Mouse (Mus musculus): ENCODE measurements around the gene Cntnap5b. TPM values are rescaled to one million over a fixed set of nuclear protein-coding genes. Genes with fewer than 3 reads are reported as not detected.

The Cntnap5b gene
- polyA plus RNA-seq, 1 experiment from 2014 or later: not detected

- Histone ChIP-seq H3K4me1 (replicated peaks; ENCODE audit: control insufficient read depth, insufficient read depth, low read length) (no peaks in the 10 kb centered on the region), H3K4me3 (ENCODE audit: low read depth, low read length) (no peak overlapping the region), H3K27ac (ENCODE audit: low read depth, low read length) (no peak overlapping the region), H3K36me3 (ENCODE audit: control insufficient read depth, insufficient read depth, low read length) (no peaks in the 10 kb centered on the region), H3K4me2 (no peak overlapping the region), H3K27me3 (replicated peaks; ENCODE audit: control insufficient read depth, insufficient read depth, low read length) (no peaks in the 10 kb centered on the region), H3K9me3 (ENCODE audit: control insufficient read depth, low read length) (no peaks in the 10 kb centered on the region), H3K9ac (ENCODE audit: low read depth, low read length) (no peak overlapping the region)
- WGBS: 77% methylated on average over 5 of the region's 5 CpGs
- ATAC-seq (replicated peaks; ENCODE audit: low FRiP score) (no peak), DNase-seq (ENCODE audit: low spot score) (no peak)
Measured at GRCm38 (mm10) chr1:100369415-100370113, 597.0 kb downstream of the Cntnap5b start.

GRCm38 (mm10) chr1:100386252-100386651 is 613.7 kb downstream of the Cntnap5b start:
- H3K9me3 ChIP-seq (ENCODE audit: control insufficient read depth, low read length): no peaks in the 10 kb centered on the region
- no peak for DNase-seq (ENCODE audit: low spot score)
- no peaks in the 10 kb centered on the region for H3K27me3 ChIP-seq (replicated peaks; ENCODE audit: control insufficient read depth, insufficient read depth, low read length)
- H3K4me1 ChIP-seq (replicated peaks; ENCODE audit: control insufficient read depth, insufficient read depth, low read length): no peaks in the 10 kb centered on the region
- 67% methylated on average over 1 of the region's 1 CpGs for WGBS
- no peak overlapping the region for H3K9ac ChIP-seq (ENCODE audit: low read depth, low read length)
- ATAC-seq (replicated peaks; ENCODE audit: low FRiP score): no peak
- no peaks in the 10 kb centered on the region for H3K36me3 ChIP-seq (ENCODE audit: control insufficient read depth, insufficient read depth, low read length)
- H3K4me2 ChIP-seq: no peak overlapping the region
- H3K27ac ChIP-seq (ENCODE audit: low read depth, low read length): no peak overlapping the region
- H3K4me3 ChIP-seq (ENCODE audit: low read depth, low read length): no peak overlapping the region

- H3K4me1 ChIP-seq (replicated peaks; ENCODE audit: control insufficient read depth, insufficient read depth, low read length): no peaks in the 10 kb centered on the region
- no peak for ATAC-seq (replicated peaks; ENCODE audit: low FRiP score)
- no peaks in the 10 kb centered on the region for H3K27me3 ChIP-seq (replicated peaks; ENCODE audit: control insufficient read depth, insufficient read depth, low read length)
- no peak overlapping the region for H3K9ac ChIP-seq (ENCODE audit: low read depth, low read length)
- H3K36me3 ChIP-seq (ENCODE audit: control insufficient read depth, insufficient read depth, low read length): no peaks in the 10 kb centered on the region
- H3K27ac ChIP-seq (ENCODE audit: low read depth, low read length): no peak overlapping the region
- DNase-seq (ENCODE audit: low spot score): no peak
- no peaks in the 10 kb centered on the region for H3K9me3 ChIP-seq (ENCODE audit: control insufficient read depth, low read length)
- no peak overlapping the region for H3K4me3 ChIP-seq (ENCODE audit: low read depth, low read length)
- H3K4me2 ChIP-seq: no peak overlapping the region
Measured at GRCm38 (mm10) chr1:100394034-100394433, 621.5 kb downstream of the Cntnap5b start.

- Histone ChIP-seq H3K9me3 (ENCODE audit: control insufficient read depth, low read length) (no peaks in the 10 kb centered on the region), H3K27ac (ENCODE audit: low read depth, low read length) (no peak overlapping the region), H3K4me3 (ENCODE audit: low read depth, low read length) (no peak overlapping the region), H3K4me2 (no peak overlapping the region), H3K9ac (ENCODE audit: low read depth, low read length) (no peak overlapping the region), H3K27me3 (replicated peaks; ENCODE audit: control insufficient read depth, insufficient read depth, low read length) (no peaks in the 10 kb centered on the region), H3K4me1 (replicated peaks; ENCODE audit: control insufficient read depth, insufficient read depth, low read length) (no peaks in the 10 kb centered on the region), H3K36me3 (ENCODE audit: control insufficient read depth, insufficient read depth, low read length) (no peaks in the 10 kb centered on the region)
- DNase-seq (ENCODE audit: low spot score): no peak
- ATAC-seq (replicated peaks; ENCODE audit: low FRiP score): no peak
Measured at GRCm38 (mm10) chr1:100416658-100417224, 644.2 kb downstream of the Cntnap5b start.

GRCm38 (mm10) chr1:100430038-100430774 is 657.6 kb downstream of the Cntnap5b start:
- Histone ChIP-seq H3K4me3 (ENCODE audit: low read depth, low read length) (no peak overlapping the region), H3K4me2 (no peak overlapping the region), H3K9me3 (ENCODE audit: control insufficient read depth, low read length) (no peaks in the 10 kb centered on the region), H3K27ac (ENCODE audit: low read depth, low read length) (no peak overlapping the region), H3K9ac (ENCODE audit: low read depth, low read length) (no peak overlapping the region), H3K4me1 (replicated peaks; ENCODE audit: control insufficient read depth, insufficient read depth, low read length) (no peaks in the 10 kb centered on the region), H3K36me3 (ENCODE audit: control insufficient read depth, insufficient read depth, low read length) (no peaks in the 10 kb centered on the region), H3K27me3 (replicated peaks; ENCODE audit: control insufficient read depth, insufficient read depth, low read length) (no peaks in the 10 kb centered on the region)
- ATAC-seq (replicated peaks; ENCODE audit: low FRiP score) (no peak), DNase-seq (ENCODE audit: low spot score) (no peak)
- 76% methylated on average over 1 of the region's 1 CpGs for WGBS

- no peak for DNase-seq (ENCODE audit: low spot score)
Measured at GRCm38 (mm10) chr1:100463877-100464276, 691.3 kb downstream of the Cntnap5b start.

GRCm38 (mm10) chr1:100465226-100465625 is 692.7 kb downstream of the Cntnap5b start:
- H3K4me2 ChIP-seq: no peak overlapping the region
- DNase-seq (ENCODE audit: low spot score): no peak
- H3K27ac ChIP-seq (ENCODE audit: low read depth, low read length): no peak overlapping the region
- H3K9ac ChIP-seq (ENCODE audit: low read depth, low read length): no peak overlapping the region
- H3K4me3 ChIP-seq (ENCODE audit: low read depth, low read length): no peak overlapping the region
- H3K36me3 ChIP-seq (ENCODE audit: control insufficient read depth, insufficient read depth, low read length): no peaks in the 10 kb centered on the region
- no peak for ATAC-seq (replicated peaks; ENCODE audit: low FRiP score)
- no peaks in the 10 kb centered on the region for H3K9me3 ChIP-seq (ENCODE audit: control insufficient read depth, low read length)
- H3K27me3 ChIP-seq (replicated peaks; ENCODE audit: control insufficient read depth, insufficient read depth, low read length): no peaks in the 10 kb centered on the region
- 57% methylated on average over 1 of the region's 1 CpGs for WGBS
- H3K4me1 ChIP-seq (replicated peaks; ENCODE audit: control insufficient read depth, insufficient read depth, low read length): no peaks in the 10 kb centered on the region

More at GRCm38 (mm10) chr1:100463877-100464276, 691.3 kb downstream of the Cntnap5b start:
- H3K4me1 ChIP-seq (replicated peaks; ENCODE audit: control insufficient read depth, insufficient read depth, low read length): no peaks in the 10 kb centered on the region
- H3K27me3 ChIP-seq (replicated peaks; ENCODE audit: control insufficient read depth, insufficient read depth, low read length): no peaks in the 10 kb centered on the region
- no peaks in the 10 kb centered on the region for H3K36me3 ChIP-seq (ENCODE audit: control insufficient read depth, insufficient read depth, low read length)
- no peak for ATAC-seq (replicated peaks; ENCODE audit: low FRiP score)
- WGBS: 84% methylated on average over 2 of the region's 2 CpGs
- H3K9ac ChIP-seq (ENCODE audit: low read depth, low read length): no peak overlapping the region
- no peak overlapping the region for H3K27ac ChIP-seq (ENCODE audit: low read depth, low read length)
- no peak overlapping the region for H3K4me3 ChIP-seq (ENCODE audit: low read depth, low read length)
- no peak overlapping the region for H3K4me2 ChIP-seq
- no peaks in the 10 kb centered on the region for H3K9me3 ChIP-seq (ENCODE audit: control insufficient read depth, low read length)

- no peaks in the 10 kb centered on the region for H3K4me1 ChIP-seq (replicated peaks; ENCODE audit: control insufficient read depth, insufficient read depth, low read length)
- no peaks in the 10 kb centered on the region for H3K9me3 ChIP-seq (ENCODE audit: control insufficient read depth, low read length)
- no peaks in the 10 kb centered on the region for H3K27me3 ChIP-seq (replicated peaks; ENCODE audit: control insufficient read depth, insufficient read depth, low read length)
- H3K4me3 ChIP-seq (ENCODE audit: low read depth, low read length): no peak overlapping the region
- H3K27ac ChIP-seq (ENCODE audit: low read depth, low read length): no peak overlapping the region
- no peak overlapping the region for H3K9ac ChIP-seq (ENCODE audit: low read depth, low read length)
- 75% methylated on average over 1 of the region's 1 CpGs for WGBS
- DNase-seq (ENCODE audit: low spot score) (no peak), ATAC-seq (replicated peaks; ENCODE audit: low FRiP score) (no peak)
- H3K36me3 ChIP-seq (ENCODE audit: control insufficient read depth, insufficient read depth, low read length): no peaks in the 10 kb centered on the region
- H3K4me2 ChIP-seq: no peak overlapping the region
Measured at GRCm38 (mm10) chr1:100467595-100467994, 695.0 kb downstream of the Cntnap5b start.

GRCm38 (mm10) chr1:100509866-100510265 is 737.3 kb downstream of the Cntnap5b start:
- no peak overlapping the region for H3K4me3 ChIP-seq (ENCODE audit: low read depth, low read length)
- ATAC-seq (replicated peaks; ENCODE audit: low FRiP score): no peak

More at GRCm38 (mm10) chr1:100509866-100510265, 737.3 kb downstream of the Cntnap5b start:
- Histone ChIP-seq H3K27me3 (replicated peaks; ENCODE audit: control insufficient read depth, insufficient read depth, low read length) (no peaks in the 10 kb centered on the region), H3K27ac (ENCODE audit: low read depth, low read length) (no peak overlapping the region), H3K4me1 (replicated peaks; ENCODE audit: control insufficient read depth, insufficient read depth, low read length) (no peaks in the 10 kb centered on the region), H3K9ac (ENCODE audit: low read depth, low read length) (no peak overlapping the region), H3K4me2 (no peak overlapping the region), H3K9me3 (ENCODE audit: control insufficient read depth, low read length) (no peaks in the 10 kb centered on the region), H3K36me3 (ENCODE audit: control insufficient read depth, insufficient read depth, low read length) (no peaks in the 10 kb centered on the region)
- no peak for DNase-seq (ENCODE audit: low spot score)
